Mouse (Mus musculus) megakaryocyte, embryonic 14.5 days (primary cell): ENCODE measurements around the gene Vmn1r207-ps.
"Not testable (repeated sequence)": the region's sequence is repeated elsewhere in the genome, so short reads cannot be mapped to it uniquely, and the experiment has no call there.

Experiments
- FLI1 ChIP-seq: IDR thresholded peaks from 2 replicates; pipeline ENCODE4 v1.6.1; 2012; ENCODE audit warnings: low read length, inconsistent platforms, mixed read lengths
- GATA1 ChIP-seq: IDR thresholded peaks from 3 replicates; pipeline ENCODE4 v1.6.1; 2012; ENCODE audit warnings: mixed read lengths, low read length, inconsistent platforms, borderline replicate concordance

DNA sequence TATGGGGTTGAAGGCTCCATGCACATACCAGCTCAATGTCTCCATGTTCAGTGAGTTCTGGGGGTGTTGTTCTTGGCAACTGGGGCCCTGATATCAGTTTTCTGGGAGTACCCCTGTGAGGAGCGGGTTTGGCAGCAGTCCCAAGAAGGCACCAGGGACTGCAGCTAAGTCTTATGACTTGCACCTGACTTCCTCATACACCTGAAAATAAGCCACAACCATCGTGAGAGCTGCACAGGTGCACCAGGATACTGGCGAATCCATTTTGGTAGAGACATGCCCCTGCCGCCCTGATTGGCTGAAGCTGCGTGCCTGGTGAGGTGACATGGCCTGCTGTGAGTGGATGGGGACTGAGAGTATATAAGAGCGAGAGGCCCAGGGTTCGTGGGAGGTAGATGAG is 47.9 kb upstream of the Vmn1r207-ps start, which contains the start of gene Vmn1r208:
- not testable (repeated sequence) for TF ChIP-seq FLI1, GATA1
